Mouse (Mus musculus): ENCODE measurements at regions not wholly inside any gene's neighbourhood (a gene's known extent, or its start where the extent isn't known, plus 50 kb on each side); places are given as distances from the start of the nearest gene placed in this dataset.

- Histone ChIP-seq H3K9ac (ENCODE audit: insufficient read depth, low read depth, low read length, poor library complexity, severe bottlenecking) (no peak overlapping the region), H3K9me3 (ENCODE audit: control insufficient read depth, insufficient read depth, low read depth, low read length) (no peaks in the 10 kb centered on the region), H3K27ac (ENCODE audit: insufficient read depth, low read depth, low read length, poor library complexity, severe bottlenecking) (no peak overlapping the region), H3K4me1 (ENCODE audit: control insufficient read depth in 2 of 2, insufficient read depth in 2 of 2, low read length in 2 of 2, poor library complexity in 1 of 2) (no peaks in the 10 kb centered on the region), H3K36me3 (ENCODE audit: control insufficient read depth, insufficient read depth, low read length, poor library complexity, severe bottlenecking) (no peaks in the 10 kb centered on the region), H3K4me3 (ENCODE audit: insufficient read depth in 1 of 2, low read depth in 1 of 2, low read length in 2 of 2, poor library complexity in 1 of 2, severe bottlenecking in 1 of 2) (no peak overlapping the region)
- DNase-seq (ENCODE audit: low read depth, low spot score), result no peak
- no peak for TF ChIP-seq MAFK (IDR thresholded peaks at IDR 0.05; ENCODE audit: insufficient read depth, low read depth, low read length)
- TF ChIP-seq ZNF384 (IDR thresholded peaks at IDR 0.05; ENCODE audit: low read depth, low read length), result no peak
- no peak for TF ChIP-seq CHD2 (IDR thresholded peaks at IDR 0.05; ENCODE audit: low read depth, low read length)
- in situ Hi-C loops (cut with MboI; ENCODE audit: low sequenced_read_pairs in 2 of 2, unreplicated experiment in 2 of 2), result no loop called here
These were observed 87.2 kb upstream of the Zbtb40 start for GRCm38 (mm10) chr4:137135792-137136191.

- Histone ChIP-seq H3K4me3 (ENCODE audit: insufficient read depth in 1 of 2, low read depth in 1 of 2, low read length in 2 of 2, poor library complexity in 1 of 2, severe bottlenecking in 1 of 2) (no peak overlapping the region), H3K27ac (ENCODE audit: insufficient read depth, low read depth, low read length, poor library complexity, severe bottlenecking) (no peak overlapping the region), H3K9ac (ENCODE audit: insufficient read depth, low read depth, low read length, poor library complexity, severe bottlenecking) (no peak overlapping the region), H3K4me1 (ENCODE audit: control insufficient read depth in 2 of 2, insufficient read depth in 2 of 2, low read length in 2 of 2, poor library complexity in 1 of 2) (no peaks in the 10 kb centered on the region), H3K9me3 (ENCODE audit: control insufficient read depth, insufficient read depth, low read depth, low read length) (no peaks in the 10 kb centered on the region), H3K36me3 (ENCODE audit: control insufficient read depth, insufficient read depth, low read length, poor library complexity, severe bottlenecking) (no peaks in the 10 kb centered on the region)
- in situ Hi-C loops (cut with MboI; ENCODE audit: low sequenced_read_pairs in 2 of 2, unreplicated experiment in 2 of 2), result no loop called here
- TF ChIP-seq MAFK (IDR thresholded peaks at IDR 0.05; ENCODE audit: insufficient read depth, low read depth, low read length) (no peak), ZNF384 (IDR thresholded peaks at IDR 0.05; ENCODE audit: low read depth, low read length) (no peak), CHD2 (IDR thresholded peaks at IDR 0.05; ENCODE audit: low read depth, low read length) (no peak), HCFC1 (IDR thresholded peaks at IDR 0.05; ENCODE audit: borderline replicate concordance, insufficient read depth, low read length) (no peak), ZC3H11A (IDR thresholded peaks at IDR 0.05; ENCODE audit: borderline replicate concordance, low read depth, low read length) (no peak)
- DNase-seq (ENCODE audit: low read depth, low spot score), result no peak
These were observed 86.0 kb upstream of the Zbtb40 start for GRCm38 (mm10) chr4:137134553-137134952.

- H3K4me1 ChIP-seq (ENCODE audit: control insufficient read depth in 2 of 2, insufficient read depth in 2 of 2, low read length in 2 of 2, poor library complexity in 1 of 2), result no peaks in the 10 kb centered on the region
- no peak overlapping the region for H3K4me3 ChIP-seq (ENCODE audit: insufficient read depth in 1 of 2, low read depth in 1 of 2, low read length in 2 of 2, poor library complexity in 1 of 2, severe bottlenecking in 1 of 2)
- H3K9me3 ChIP-seq (ENCODE audit: control insufficient read depth, insufficient read depth, low read depth, low read length), result no peaks in the 10 kb centered on the region
- DNase-seq (ENCODE audit: low read depth, low spot score), result no peak
- no peaks in the 10 kb centered on the region for H3K36me3 ChIP-seq (ENCODE audit: control insufficient read depth, insufficient read depth, low read length, poor library complexity, severe bottlenecking)
- H3K27ac ChIP-seq (ENCODE audit: insufficient read depth, low read depth, low read length, poor library complexity, severe bottlenecking), result no peak overlapping the region
- no peak for TF ChIP-seq HCFC1 (IDR thresholded peaks at IDR 0.05; ENCODE audit: borderline replicate concordance, insufficient read depth, low read length)
- TF ChIP-seq MAFK (IDR thresholded peaks at IDR 0.05; ENCODE audit: insufficient read depth, low read depth, low read length), result no peak
- TF ChIP-seq ZNF384 (IDR thresholded peaks at IDR 0.05; ENCODE audit: low read depth, low read length), result no peak
- TF ChIP-seq CHD2 (IDR thresholded peaks at IDR 0.05; ENCODE audit: low read depth, low read length), result no peak
- no peak for TF ChIP-seq ZC3H11A (IDR thresholded peaks at IDR 0.05; ENCODE audit: borderline replicate concordance, low read depth, low read length)
- no peak overlapping the region for H3K9ac ChIP-seq (ENCODE audit: insufficient read depth, low read depth, low read length, poor library complexity, severe bottlenecking)
- in situ Hi-C loops (cut with MboI; ENCODE audit: low sequenced_read_pairs in 2 of 2, unreplicated experiment in 2 of 2), result no loop called here
These were observed 85.2 kb upstream of the Zbtb40 start for GRCm38 (mm10) chr4:137133789-137134188.

GRCm38 (mm10) chr4:137130619-137131212, 82.1 kb upstream of the Zbtb40 start:
- Histone ChIP-seq H3K36me3 (ENCODE audit: control insufficient read depth, insufficient read depth, low read length, poor library complexity, severe bottlenecking) (no peaks in the 10 kb centered on the region), H3K27ac (ENCODE audit: insufficient read depth, low read depth, low read length, poor library complexity, severe bottlenecking) (no peak overlapping the region), H3K9ac (ENCODE audit: insufficient read depth, low read depth, low read length, poor library complexity, severe bottlenecking) (no peak overlapping the region), H3K4me1 (ENCODE audit: control insufficient read depth in 2 of 2, insufficient read depth in 2 of 2, low read length in 2 of 2, poor library complexity in 1 of 2) (no peaks in the 10 kb centered on the region), H3K4me3 (ENCODE audit: insufficient read depth in 1 of 2, low read depth in 1 of 2, low read length in 2 of 2, poor library complexity in 1 of 2, severe bottlenecking in 1 of 2) (no peak overlapping the region), H3K9me3 (ENCODE audit: control insufficient read depth, insufficient read depth, low read depth, low read length) (no peaks in the 10 kb centered on the region)
- DNase-seq (ENCODE audit: low read depth, low spot score), result no peak
- in situ Hi-C loops (cut with MboI; ENCODE audit: low sequenced_read_pairs in 2 of 2, unreplicated experiment in 2 of 2), result no loop called here
- TF ChIP-seq ZC3H11A (IDR thresholded peaks at IDR 0.05; ENCODE audit: borderline replicate concordance, low read depth, low read length) (no peak), ZNF384 (IDR thresholded peaks at IDR 0.05; ENCODE audit: low read depth, low read length) (no peak), CHD2 (IDR thresholded peaks at IDR 0.05; ENCODE audit: low read depth, low read length) (no peak), MAFK (IDR thresholded peaks at IDR 0.05; ENCODE audit: insufficient read depth, low read depth, low read length) (no peak), HCFC1 (IDR thresholded peaks at IDR 0.05; ENCODE audit: borderline replicate concordance, insufficient read depth, low read length) (no peak)

GRCm38 (mm10) chr4:137128152-137128551, 79.6 kb upstream of the Zbtb40 start:
- in situ Hi-C loops (cut with MboI; ENCODE audit: low sequenced_read_pairs in 2 of 2, unreplicated experiment in 2 of 2), result no loop called here
- DNase-seq (ENCODE audit: low read depth, low spot score), result no peak
- no peak for TF ChIP-seq ZC3H11A (IDR thresholded peaks at IDR 0.05; ENCODE audit: borderline replicate concordance, low read depth, low read length)
- no peak for TF ChIP-seq CHD2 (IDR thresholded peaks at IDR 0.05; ENCODE audit: low read depth, low read length)
- no peak for TF ChIP-seq MAFK (IDR thresholded peaks at IDR 0.05; ENCODE audit: insufficient read depth, low read depth, low read length)
- no peak for TF ChIP-seq HCFC1 (IDR thresholded peaks at IDR 0.05; ENCODE audit: borderline replicate concordance, insufficient read depth, low read length)
- no peak for TF ChIP-seq ZNF384 (IDR thresholded peaks at IDR 0.05; ENCODE audit: low read depth, low read length)
- no peak overlapping the region for H3K9ac ChIP-seq (ENCODE audit: insufficient read depth, low read depth, low read length, poor library complexity, severe bottlenecking)
- no peaks in the 10 kb centered on the region for H3K4me1 ChIP-seq (ENCODE audit: control insufficient read depth in 2 of 2, insufficient read depth in 2 of 2, low read length in 2 of 2, poor library complexity in 1 of 2)
- no peaks in the 10 kb centered on the region for H3K36me3 ChIP-seq (ENCODE audit: control insufficient read depth, insufficient read depth, low read length, poor library complexity, severe bottlenecking)
- H3K9me3 ChIP-seq (ENCODE audit: control insufficient read depth, insufficient read depth, low read depth, low read length), result no peaks in the 10 kb centered on the region
- no peak overlapping the region for H3K4me3 ChIP-seq (ENCODE audit: insufficient read depth in 1 of 2, low read depth in 1 of 2, low read length in 2 of 2, poor library complexity in 1 of 2, severe bottlenecking in 1 of 2)
- no peak overlapping the region for H3K27ac ChIP-seq (ENCODE audit: insufficient read depth, low read depth, low read length, poor library complexity, severe bottlenecking)
